Mouse (Mus musculus) heart, embryonic 11.5 days (tissue): Measurements from ENCODE around the gene Lypla2. TPM values are rescaled to one million over a fixed set of nuclear protein-coding genes. Genes with fewer than 3 reads are reported as not detected.
A peak's percentile ranks its signal among the peaks of the same experiment; 100 is the strongest.

Source experiments
- ATAC-seq: fragments of 200-750 bp; cut with Nextera tagmentation; replicated peaks from 2 replicates; pipeline ENCODE4 v1.8.0; 2017; ENCODE audit warnings: moderate library complexity; ENCODE audit not compliant: insufficient number of reproducible peaks, low FRiP score, low TSS enrichment
- H3K27ac ChIP-seq: fragments of 300-500 bp; sonication (generic); 2 replicates; pipeline ENCODE4 v1.5.1; 2014; ENCODE audit warnings: mild to moderate bottlenecking, low read depth, low read length
- H3K27me3 ChIP-seq: fragments of 300-500 bp; sonication (generic); 2 replicates; pipeline ENCODE4 v1.6.1; 2014; ENCODE audit warnings: mild to moderate bottlenecking, low read length, mixed read lengths; ENCODE audit not compliant: control insufficient read depth, insufficient read depth
- H3K36me3 ChIP-seq: fragments of 300-500 bp; sonication (generic); 2 replicates; pipeline ENCODE4 v1.6.1; 2014; ENCODE audit warnings: mild to moderate bottlenecking, low read length, moderate library complexity, mixed read lengths; ENCODE audit not compliant: control insufficient read depth, insufficient read depth
- H3K4me1 ChIP-seq: fragments of 300-500 bp; sonication (generic); 2 replicates; pipeline ENCODE4 v1.6.1; 2014; ENCODE audit warnings: low read length; ENCODE audit not compliant: control insufficient read depth, insufficient read depth
- H3K4me2 ChIP-seq: fragments of 300-500 bp; sonication (generic); 2 replicates; pipeline ENCODE4 v1.6.1; 2014; ENCODE audit warnings: mild to moderate bottlenecking, moderate library complexity
- H3K4me3 ChIP-seq: fragments of 300-500 bp; sonication (generic); 2 replicates; pipeline ENCODE4 v1.5.1; 2014; ENCODE audit warnings: low read depth, low read length
- H3K9ac ChIP-seq: fragments of 300-500 bp; sonication (generic); 2 replicates; pipeline ENCODE4 v1.6.1; 2014; ENCODE audit warnings: mild to moderate bottlenecking, low read depth, low read length, moderate library complexity
- H3K9me3 ChIP-seq: fragments of 300-500 bp; sonication (generic); replicated peaks from 2 replicates; pipeline ENCODE4 v1.6.1; 2016; ENCODE audit warnings: low read length; ENCODE audit not compliant: control insufficient read depth
- WGBS: fragments of 180-500 bp; shearing (Covaris S2); extraction: QIAGEN DNeasy Blood & Tissue Kit; methylation state at CpG from one replicate; pipeline ENCODE4 v1.1.7; 2014; ENCODE audit not compliant: insufficient replicate concordance; 5-methylcytosine and 5-hydroxymethylcytosine counted together
- polyA plus RNA-seq: library from polyadenylated mRNA; unstranded; fragments of >200 nt; fragmentation: Nextera tagmentation; extraction: Ambion mirVana; gene quantifications from 2 replicates; pipeline ENCODE4 v1.2.1, GENCODE M21; 2014

Gene Lypla2
- polyA plus RNA-seq, 1 experiment from 2014 or later, result 71.5 TPM

GRCm38 (mm10) chr4:135938858-135939257 lies 33.6 kb downstream of the Lypla2 start:
- Histone ChIP-seq H3K4me1 (peaks cover 4% of the 10 kb centered on the region), H3K4me2 (no peak overlapping the region), H3K27me3 (no peaks in the 10 kb centered on the region), H3K27ac (no peak overlapping the region), H3K9ac (no peak overlapping the region), H3K9me3 (no peaks in the 10 kb centered on the region), H3K36me3 (peaks cover 10% of the 10 kb centered on the region; the same call in 1 of the 2 replicates), H3K4me3 (no peak overlapping the region)
- no peak for ATAC-seq
- WGBS, result 76% methylated on average over 7 of the region's 7 CpGs

- WGBS, result 59% methylated on average over 5 of the region's 5 CpGs
- Histone ChIP-seq H3K4me2 (no peak overlapping the region), H3K9me3 (no peaks in the 10 kb centered on the region), H3K4me1 (peaks cover 4% of the 10 kb centered on the region; the same call in 1 of the 2 replicates), H3K9ac (no peak overlapping the region), H3K27me3 (no peaks in the 10 kb centered on the region), H3K4me3 (no peak overlapping the region), H3K27ac (peak overlapping the region; percentile 46; the same call in 1 of the 2 replicates), H3K36me3 (0 out of 2 replicates have a peak, but pooled peaks cover 6% of the 10 kb centered on the region)
- no peak for ATAC-seq
Observed at GRCm38 (mm10) chr4:135935502-135935901, 36.9 kb downstream of the Lypla2 start.

GRCm38 (mm10) chr4:135934708-135935500 lies 37.5 kb downstream of the Lypla2 start:
- no peak overlapping the region for H3K9ac ChIP-seq
- H3K36me3 ChIP-seq, result 0 out of 2 replicates have a peak, but pooled peaks cover 6% of the 10 kb centered on the region
- H3K27me3 ChIP-seq, result no peaks in the 10 kb centered on the region
- no peak overlapping the region for H3K4me3 ChIP-seq
- H3K27ac ChIP-seq, result peak overlapping the region; percentile 46; the same call in 1 of the 2 replicates
- H3K4me1 ChIP-seq, result peaks cover 4% of the 10 kb centered on the region; the same call in 1 of the 2 replicates
- no peaks in the 10 kb centered on the region for H3K9me3 ChIP-seq
- no peak overlapping the region for H3K4me2 ChIP-seq
- 41% methylated on average over 12 of the region's 12 CpGs for WGBS
- ATAC-seq, result no peak

- no peak overlapping the region for H3K4me2 ChIP-seq
- 62% methylated on average over 5 of the region's 5 CpGs for WGBS
- no peaks in the 10 kb centered on the region for H3K9me3 ChIP-seq
- H3K27ac ChIP-seq, result no peak overlapping the region
- H3K27me3 ChIP-seq, result no peaks in the 10 kb centered on the region
- peaks cover 4% of the 10 kb centered on the region; the same call in 1 of the 2 replicates for H3K4me1 ChIP-seq
- no peaks in the 10 kb centered on the region for H3K36me3 ChIP-seq
- H3K9ac ChIP-seq, result no peak overlapping the region
- ATAC-seq, result no peak
- no peak overlapping the region for H3K4me3 ChIP-seq
Observed at GRCm38 (mm10) chr4:135931832-135932231, 40.6 kb downstream of the Lypla2 start.

GRCm38 (mm10) chr4:135930239-135930638 lies 42.2 kb downstream of the Lypla2 start:
- H3K27ac ChIP-seq, result no peak overlapping the region
- peaks cover 3% of the 10 kb centered on the region; the same call in 1 of the 2 replicates for H3K4me1 ChIP-seq
- H3K9ac ChIP-seq, result no peak overlapping the region
- 91% methylated on average over 8 of the region's 8 CpGs for WGBS
- no peak overlapping the region for H3K4me2 ChIP-seq
- ATAC-seq, result no peak
- H3K9me3 ChIP-seq, result no peaks in the 10 kb centered on the region
- H3K4me3 ChIP-seq, result no peak overlapping the region
- no peaks in the 10 kb centered on the region for H3K27me3 ChIP-seq
- no peaks in the 10 kb centered on the region for H3K36me3 ChIP-seq

- Histone ChIP-seq H3K4me3 (no peak overlapping the region), H3K27ac (no peak overlapping the region), H3K9ac (no peak overlapping the region), H3K4me1 (peaks cover 2% of the 10 kb centered on the region; the same call in 1 of the 2 replicates), H3K9me3 (no peaks in the 10 kb centered on the region), H3K27me3 (no peaks in the 10 kb centered on the region), H3K36me3 (no peaks in the 10 kb centered on the region), H3K4me2 (no peak overlapping the region)
- ATAC-seq, result no peak
- WGBS, result 86% methylated on average over 9 of the region's 9 CpGs
Observed at GRCm38 (mm10) chr4:135929828-135930227, 42.6 kb downstream of the Lypla2 start.

GRCm38 (mm10) chr4:135929405-135929804 lies 43.0 kb downstream of the Lypla2 start:
- no peak for ATAC-seq
- Histone ChIP-seq H3K9ac (no peak overlapping the region), H3K36me3 (no peaks in the 10 kb centered on the region), H3K9me3 (no peaks in the 10 kb centered on the region), H3K27me3 (no peaks in the 10 kb centered on the region), H3K27ac (no peak overlapping the region), H3K4me1 (peaks cover 2% of the 10 kb centered on the region; the same call in 1 of the 2 replicates), H3K4me2 (no peak overlapping the region), H3K4me3 (no peak overlapping the region)
- WGBS, result 81% methylated on average over 5 of the region's 5 CpGs

- H3K4me2 ChIP-seq, result no peak overlapping the region
- WGBS, result 88% methylated on average over 9 of the region's 9 CpGs
- ATAC-seq, result no peak
- H3K27ac ChIP-seq, result no peak overlapping the region
- no peaks in the 10 kb centered on the region for H3K27me3 ChIP-seq
- no peaks in the 10 kb centered on the region for H3K9me3 ChIP-seq
- no peak overlapping the region for H3K4me3 ChIP-seq
- peaks cover 2% of the 10 kb centered on the region; the same call in 1 of the 2 replicates for H3K4me1 ChIP-seq
- no peaks in the 10 kb centered on the region for H3K36me3 ChIP-seq
- no peak overlapping the region for H3K9ac ChIP-seq
Observed at GRCm38 (mm10) chr4:135928376-135928775, 44.0 kb downstream of the Lypla2 start.
